Mouse (Mus musculus) stomach, embryonic 15.5 days (tissue): ENCODE data around the gene Adm2. TPM values are rescaled to one million over a fixed set of nuclear protein-coding genes. Genes with fewer than 3 reads are reported as not detected.
A peak's percentile ranks its signal among the peaks of the same experiment; 100 is the strongest.

Experiments
- ATAC-seq: fragments of 200-750 bp; cut with Nextera tagmentation; 2 replicates; pipeline ENCODE4 v1.8.0; 2017; ENCODE audit warnings: low read depth, moderate number of reproducible peaks, moderate TSS enrichment; ENCODE audit not compliant: insufficient read depth, low FRiP score
- H3K27ac ChIP-seq: fragments of 300-500 bp; sonication (generic); 2 replicates; pipeline ENCODE4 v1.5.1; 2015; ENCODE audit warnings: mild to moderate bottlenecking, inconsistent platforms
- H3K27me3 ChIP-seq: fragments of 300-500 bp; sonication (generic); replicated peaks from 2 replicates; pipeline ENCODE4 v1.6.1; 2015; ENCODE audit warnings: inconsistent platforms
- H3K36me3 ChIP-seq: fragments of 300-500 bp; sonication (generic); 2 replicates; pipeline ENCODE4 v1.6.1; 2015; ENCODE audit warnings: inconsistent platforms
- H3K4me1 ChIP-seq: fragments of 300-500 bp; sonication (generic); 2 replicates; pipeline ENCODE4 v1.6.1; 2015; ENCODE audit warnings: inconsistent platforms
- H3K4me2 ChIP-seq: fragments of 300-500 bp; sonication (generic); 2 replicates; pipeline ENCODE4 v1.6.1; 2015; ENCODE audit warnings: mild to moderate bottlenecking, inconsistent platforms
- H3K4me3 ChIP-seq: fragments of 300-500 bp; sonication (generic); replicated peaks from 2 replicates; pipeline ENCODE4 v1.5.1; 2015; ENCODE audit warnings: inconsistent platforms
- H3K9ac ChIP-seq: fragments of 300-500 bp; sonication (generic); 2 replicates; pipeline ENCODE4 v1.6.1; 2015; ENCODE audit warnings: inconsistent platforms
- H3K9me3 ChIP-seq: fragments of 300-500 bp; sonication (generic); 2 replicates; pipeline ENCODE4 v1.6.1; 2016; ENCODE audit warnings: inconsistent platforms
- WGBS: fragments of 180-500 bp; shearing (Covaris S2); methylation state at CpG from one replicate; pipeline ENCODE4 v1.1.7; 2015; 5-methylcytosine and 5-hydroxymethylcytosine counted together
- polyA plus RNA-seq: library from polyadenylated mRNA; unstranded; fragments of >200 nt; fragmentation: Nextera tagmentation; extraction: Ambion mirVana; gene quantifications from 2 replicates; pipeline ENCODE4 v1.2.1, GENCODE M21; 2015

Gene Adm2
- polyA plus RNA-seq, 1 experiment from 2014 or later = 0.76 TPM

DNA sequence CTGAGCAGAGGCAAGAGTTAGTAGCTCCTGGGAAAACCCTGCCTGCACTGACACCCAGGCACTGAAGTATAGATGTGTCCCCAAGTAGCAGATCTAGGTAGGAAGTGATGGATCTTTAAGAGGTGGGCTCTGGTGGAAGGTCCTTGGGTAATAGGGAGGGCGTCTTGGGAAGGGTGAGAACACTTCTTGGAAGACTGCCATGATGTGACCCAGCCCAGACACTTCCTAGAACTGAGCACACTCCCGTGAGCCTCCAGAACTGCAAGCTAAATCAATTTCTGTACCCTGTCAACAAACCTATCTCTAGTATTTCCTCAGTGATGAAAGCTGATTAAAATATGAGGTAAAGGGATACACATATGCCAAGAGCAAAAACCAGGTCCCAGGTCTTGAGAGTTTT is 29.7 kb upstream of the Adm2 start:
- 50% methylated on average over 2 of the region's 2 CpGs for WGBS
- Histone ChIP-seq H3K27me3 (no peaks in the 10 kb centered on the region), H3K9ac (no peak overlapping the region), H3K4me1 (no peaks in the 10 kb centered on the region), H3K36me3 (peaks cover 63% of the 10 kb centered on the region), H3K27ac (no peak overlapping the region), H3K4me2 (no peak overlapping the region), H3K9me3 (no peaks in the 10 kb centered on the region), H3K4me3 (no peak overlapping the region)
- ATAC-seq = no peak

DNA sequence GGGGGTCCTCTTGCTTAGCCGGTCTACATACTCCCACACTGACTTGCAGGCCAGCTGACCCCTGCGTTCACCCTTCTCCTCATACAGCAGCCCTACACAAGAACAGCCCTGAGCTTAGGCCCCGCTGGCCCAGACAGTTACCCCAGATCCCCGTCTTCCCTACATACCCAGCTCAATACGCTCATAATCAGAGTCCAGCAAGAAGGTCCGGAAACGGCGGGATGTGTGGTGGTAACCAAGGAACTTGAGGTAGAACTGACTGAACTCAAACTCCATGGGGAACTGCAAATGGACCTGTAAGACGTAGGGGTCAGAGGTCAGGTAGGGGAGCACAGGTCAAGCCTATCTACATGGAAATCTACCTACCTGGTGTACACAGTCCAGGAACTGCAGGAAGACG is 28.7 kb upstream of the Adm2 start:
- Histone ChIP-seq H3K9ac (no peak overlapping the region), H3K27ac (no peak overlapping the region), H3K36me3 (peaks cover 58% of the 10 kb centered on the region), H3K4me2 (no peak overlapping the region), H3K27me3 (no peaks in the 10 kb centered on the region), H3K4me1 (no peaks in the 10 kb centered on the region), H3K9me3 (no peaks in the 10 kb centered on the region), H3K4me3 (no peak overlapping the region)
- ATAC-seq = no peak
- WGBS = 91% methylated on average over 10 of the region's 10 CpGs

DNA sequence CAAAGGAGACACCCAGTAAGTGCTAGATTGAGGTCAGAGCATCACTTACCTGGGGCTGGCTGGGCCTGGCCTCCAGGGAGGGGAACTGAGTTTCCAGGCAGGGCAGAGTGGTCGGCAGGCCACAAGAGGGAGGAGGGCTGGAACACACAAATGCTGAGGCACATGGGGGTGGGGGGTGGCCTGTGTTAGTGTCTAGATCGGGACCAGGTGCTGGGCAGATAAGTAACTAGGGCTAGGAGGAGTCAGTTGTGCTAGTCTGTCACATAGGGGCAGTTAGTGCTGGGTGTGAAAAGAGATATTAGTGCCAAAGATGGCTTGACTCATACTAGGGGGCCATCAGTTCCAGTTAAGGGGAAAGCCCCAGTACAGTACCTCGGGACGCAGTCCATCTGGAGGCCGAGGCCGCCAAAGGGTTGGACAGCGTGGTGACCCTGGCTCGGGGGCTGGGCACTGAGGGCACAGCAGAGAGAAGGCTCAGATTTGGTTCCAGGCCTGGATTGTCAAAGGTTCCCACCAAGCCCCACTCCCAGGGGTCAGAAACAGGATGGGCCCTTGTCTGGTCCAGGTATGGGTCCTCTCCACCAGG is 26.8 kb upstream of the Adm2 start:
- Histone ChIP-seq H3K27me3 (no peaks in the 10 kb centered on the region), H3K4me1 (no peaks in the 10 kb centered on the region), H3K4me2 (no peak overlapping the region), H3K4me3 (no peak overlapping the region), H3K9me3 (no peaks in the 10 kb centered on the region), H3K36me3 (peaks cover 58% of the 10 kb centered on the region), H3K27ac (no peak overlapping the region), H3K9ac (no peak overlapping the region)
- ATAC-seq = no peak
- 78% methylated on average over 8 of the region's 8 CpGs for WGBS

DNA sequence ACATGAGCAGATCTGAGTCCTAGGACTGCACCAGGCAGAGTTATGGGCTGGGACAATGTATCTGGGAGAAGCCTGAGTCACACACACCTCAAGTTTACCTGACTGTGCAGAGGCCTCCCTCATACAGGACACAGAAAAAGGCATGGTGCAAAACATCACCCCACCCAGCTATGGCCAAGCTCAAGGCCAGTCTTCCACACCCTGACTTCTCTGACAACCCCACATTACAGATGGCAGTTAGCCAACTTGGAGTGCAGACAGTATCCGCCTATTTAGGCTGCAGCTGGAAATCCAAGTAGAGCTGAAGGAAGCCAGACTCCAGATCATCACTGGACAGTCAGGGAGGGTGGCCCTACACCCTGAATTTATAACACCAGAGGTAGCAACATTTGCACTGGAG is 26.1 kb upstream of the Adm2 start:
- no peaks in the 10 kb centered on the region for H3K9me3 ChIP-seq

DNA sequence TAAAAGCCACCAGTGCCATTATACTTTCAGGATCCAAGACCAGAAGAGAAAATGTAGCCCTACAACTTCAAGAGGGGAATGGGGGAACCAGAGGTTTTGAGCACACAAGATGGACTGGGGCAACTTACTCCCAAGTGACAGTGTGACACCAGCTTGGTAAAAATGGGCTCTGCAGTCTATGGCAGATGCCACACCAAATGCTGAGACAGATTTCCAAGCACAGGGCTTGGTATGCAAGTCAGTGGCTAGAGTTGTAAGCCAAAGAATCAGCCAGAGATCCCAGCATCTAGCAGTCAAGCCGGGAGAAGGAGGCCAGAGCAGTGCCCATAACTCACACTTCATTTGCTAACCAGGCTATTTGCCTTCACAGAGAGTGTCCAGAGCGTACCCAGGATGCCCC is 24.8 kb upstream of the Adm2 start:
- Histone ChIP-seq H3K27me3 (no peaks in the 10 kb centered on the region), H3K4me1 (no peaks in the 10 kb centered on the region), H3K4me3 (no peak overlapping the region), H3K4me2 (no peak overlapping the region), H3K9me3 (no peaks in the 10 kb centered on the region), H3K27ac (no peak overlapping the region), H3K9ac (no peak overlapping the region), H3K36me3 (peaks cover 71% of the 10 kb centered on the region)
- ATAC-seq = no peak
- WGBS = 97% methylated on average over 2 of the region's 2 CpGs

More for the DNA sequence above, 26.1 kb upstream of the Adm2 start:
- no peaks in the 10 kb centered on the region for H3K27me3 ChIP-seq
- H3K27ac ChIP-seq = no peak overlapping the region
- no peaks in the 10 kb centered on the region for H3K4me1 ChIP-seq
- peaks cover 65% of the 10 kb centered on the region for H3K36me3 ChIP-seq
- ATAC-seq = peak; percentile 42
- 39% methylated on average over 1 of the region's 1 CpGs for WGBS
- H3K4me2 ChIP-seq = no peak overlapping the region
- no peak overlapping the region for H3K9ac ChIP-seq
- H3K4me3 ChIP-seq = no peak overlapping the region

DNA sequence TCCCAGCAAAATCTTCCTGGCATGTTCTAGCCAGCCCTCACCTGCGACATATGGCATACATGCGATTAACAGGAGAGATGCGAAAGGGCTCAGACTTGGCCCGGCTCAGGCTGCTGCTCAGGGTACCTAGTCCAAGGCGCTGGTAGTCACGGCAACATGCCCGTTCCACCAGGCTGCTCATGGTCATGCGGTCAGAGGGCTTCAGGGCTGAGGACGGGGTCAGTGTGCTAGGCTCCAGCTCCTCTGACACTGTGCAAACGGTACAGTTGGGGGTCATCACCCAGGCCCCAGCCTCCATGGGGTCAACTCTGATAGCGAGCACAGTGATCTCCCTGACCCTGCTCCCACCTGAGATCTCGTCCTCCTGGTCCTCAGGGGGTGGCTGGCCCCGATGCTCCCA is 22.3 kb upstream of the Adm2 start:
- Histone ChIP-seq H3K9me3 (no peaks in the 10 kb centered on the region), H3K4me1 (no peaks in the 10 kb centered on the region), H3K36me3 (peaks cover 68% of the 10 kb centered on the region), H3K27ac (no peak overlapping the region), H3K4me2 (no peak overlapping the region), H3K9ac (no peak overlapping the region), H3K27me3 (no peaks in the 10 kb centered on the region), H3K4me3 (no peak overlapping the region)
- ATAC-seq = no peak
- 89% methylated on average over 13 of the region's 13 CpGs for WGBS

DNA sequence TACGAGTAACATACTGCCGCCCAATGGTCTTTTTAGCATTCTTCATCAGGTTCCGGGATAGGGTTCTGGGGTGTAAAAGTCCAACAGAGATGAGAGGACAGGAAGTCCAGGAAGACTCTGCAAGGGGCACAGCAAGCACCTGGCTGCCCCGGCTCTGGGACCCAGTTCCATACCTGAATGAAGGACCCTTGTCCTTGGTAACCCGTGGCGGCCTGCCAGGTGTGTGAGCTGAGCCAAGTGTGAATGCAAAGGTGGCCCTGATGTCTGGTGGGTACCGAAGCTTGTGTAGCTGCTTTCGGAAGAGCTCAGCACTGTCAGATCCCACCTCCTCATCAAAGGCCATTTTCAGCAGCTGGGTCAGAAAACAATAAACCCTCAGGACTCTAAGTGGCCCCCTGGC is 21.9 kb upstream of the Adm2 start:
- no peak for ATAC-seq
- peaks cover 66% of the 10 kb centered on the region for H3K36me3 ChIP-seq
- WGBS = 94% methylated on average over 8 of the region's 8 CpGs

DNA sequence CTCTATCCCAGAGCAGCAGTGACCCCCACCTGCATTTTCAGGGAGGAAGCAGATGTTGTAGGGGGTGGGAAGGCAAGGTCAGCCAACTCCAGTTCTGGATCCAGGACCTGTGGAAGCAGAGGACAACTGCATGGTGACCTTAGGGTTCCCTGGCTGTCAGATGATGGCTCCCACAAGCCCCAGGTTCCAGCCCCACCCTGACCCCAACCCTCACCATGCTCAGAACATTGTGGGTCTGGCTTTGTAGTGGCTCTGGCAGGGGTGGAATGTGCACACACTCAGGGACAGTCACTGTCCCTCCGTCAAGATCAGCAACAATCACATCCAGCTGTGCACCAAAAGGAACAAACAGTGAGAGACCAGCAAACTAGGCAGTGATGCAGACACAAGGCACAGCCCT is 16.6 kb upstream of the Adm2 start:
- H3K4me2 ChIP-seq = no peak overlapping the region
- no peak overlapping the region for H3K4me3 ChIP-seq
- no peak overlapping the region for H3K27ac ChIP-seq
- no peak for ATAC-seq
- peaks cover 5% of the 10 kb centered on the region; the same call in 1 of the 2 replicates for H3K4me1 ChIP-seq
- 87% methylated on average over 1 of the region's 1 CpGs for WGBS
- H3K27me3 ChIP-seq = no peaks in the 10 kb centered on the region
- no peak overlapping the region for H3K9ac ChIP-seq
- H3K9me3 ChIP-seq = no peaks in the 10 kb centered on the region
- peaks cover 38% of the 10 kb centered on the region for H3K36me3 ChIP-seq

More for the DNA sequence above, 21.9 kb upstream of the Adm2 start:
- Histone ChIP-seq H3K27ac (no peak overlapping the region), H3K9ac (no peak overlapping the region), H3K27me3 (no peaks in the 10 kb centered on the region), H3K4me3 (no peak overlapping the region), H3K4me2 (no peak overlapping the region), H3K4me1 (no peaks in the 10 kb centered on the region), H3K9me3 (no peaks in the 10 kb centered on the region)

DNA sequence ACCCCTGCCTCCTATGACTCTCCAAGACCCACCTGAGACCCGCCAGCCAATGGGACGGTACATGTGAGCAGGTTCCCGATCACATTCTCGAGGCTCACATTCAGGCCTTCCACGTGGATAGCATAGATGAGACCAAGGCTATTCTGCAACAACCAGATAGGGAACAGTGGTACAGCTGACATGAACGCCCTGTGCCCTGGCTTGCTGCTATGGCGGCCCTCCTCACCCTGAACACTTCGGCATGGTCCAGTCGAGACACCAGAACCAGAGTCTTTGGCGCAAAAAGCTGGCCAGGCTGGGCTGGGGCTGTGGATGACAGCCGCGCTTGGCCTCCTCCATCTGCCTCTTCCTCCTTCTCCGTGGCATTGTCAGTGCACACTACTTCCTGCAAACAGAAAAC is 15.1 kb upstream of the Adm2 start:
- peaks cover 25% of the 10 kb centered on the region for H3K36me3 ChIP-seq
- no peak overlapping the region for H3K9ac ChIP-seq
- no peak for ATAC-seq
- WGBS = 88% methylated on average over 13 of the region's 13 CpGs
- H3K4me2 ChIP-seq = no peak overlapping the region
- H3K27me3 ChIP-seq = no peaks in the 10 kb centered on the region
- no peak overlapping the region for H3K4me3 ChIP-seq
- H3K9me3 ChIP-seq = no peaks in the 10 kb centered on the region
- peaks cover 7% of the 10 kb centered on the region; the same call in 1 of the 2 replicates for H3K4me1 ChIP-seq
- no peak overlapping the region for H3K27ac ChIP-seq

DNA sequence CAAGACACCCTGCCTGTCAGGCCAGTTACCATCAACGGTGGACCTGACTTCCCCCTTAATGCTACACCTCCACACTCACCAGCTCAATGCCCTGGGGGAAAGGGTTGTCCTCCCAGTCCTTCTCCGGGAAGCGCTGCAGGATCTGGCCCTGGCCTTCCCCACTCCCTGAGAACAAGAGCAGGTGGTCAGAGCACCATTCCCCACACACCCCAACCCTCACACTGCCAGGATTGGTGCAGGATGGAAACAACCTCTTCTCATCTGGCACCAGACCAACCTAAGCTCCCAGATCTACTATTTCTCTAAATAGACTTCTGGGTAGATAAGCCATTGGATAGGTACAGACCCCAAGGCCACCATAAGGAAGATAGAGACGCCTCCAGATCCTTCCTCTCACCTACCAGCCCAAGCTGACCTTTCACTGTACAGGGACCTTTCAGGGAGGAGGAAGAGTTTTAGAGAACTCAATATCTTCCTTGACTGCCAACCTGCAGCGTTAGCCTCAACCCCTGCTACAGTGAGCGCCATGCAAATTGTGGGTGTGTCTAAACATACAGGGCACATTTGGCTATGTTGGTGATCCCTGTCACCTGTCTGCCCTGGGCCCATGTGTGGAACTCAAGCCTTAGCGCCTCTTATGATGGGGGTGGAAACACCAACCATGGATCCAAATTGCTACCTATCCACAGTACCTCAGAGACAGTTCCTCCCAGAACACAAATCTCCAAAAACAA is 13.9 kb upstream of the Adm2 start:
- Histone ChIP-seq H3K4me3 (no peak overlapping the region), H3K9ac (no peak overlapping the region), H3K27me3 (no peaks in the 10 kb centered on the region), H3K27ac (0 out of 2 replicates have a peak overlapping the region, but pooled peaks have one; percentile 31), H3K9me3 (no peaks in the 10 kb centered on the region), H3K4me1 (peaks cover 17% of the 10 kb centered on the region), H3K4me2 (no peak overlapping the region), H3K36me3 (peaks cover 14% of the 10 kb centered on the region)
- 80% methylated on average over 7 of the region's 7 CpGs for WGBS
- peak; percentile 44; the same call in 1 of the 2 replicates for ATAC-seq

DNA sequence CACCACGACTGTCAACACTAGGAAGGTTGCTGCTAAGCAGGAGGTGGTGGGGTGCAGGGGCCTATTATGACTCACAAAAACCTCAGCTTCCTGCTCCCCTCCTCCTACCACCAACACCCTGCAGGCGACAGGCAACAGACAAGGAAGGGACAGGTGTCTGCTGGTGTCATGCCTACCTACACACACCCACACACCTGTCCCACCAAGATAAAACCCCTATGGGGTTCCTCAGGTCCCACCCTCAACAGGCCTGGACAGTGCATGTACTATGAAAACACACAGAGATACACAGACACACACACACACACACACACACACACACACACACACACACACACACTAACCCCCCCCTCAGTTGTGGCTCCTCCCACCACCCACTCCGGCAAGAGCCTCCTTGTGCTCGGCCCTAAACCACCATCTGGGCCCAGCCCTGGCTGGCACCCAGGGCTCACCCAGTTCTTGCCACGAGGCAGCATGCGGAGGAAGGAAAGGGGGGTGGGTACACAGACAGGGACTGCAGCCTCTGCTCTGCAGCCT is 12.5 kb upstream of the Adm2 start:
- Histone ChIP-seq H3K9me3 (no peaks in the 10 kb centered on the region), H3K27me3 (no peaks in the 10 kb centered on the region), H3K27ac (no peak overlapping the region), H3K4me3 (no peak overlapping the region), H3K9ac (no peak overlapping the region), H3K36me3 (peaks cover 4% of the 10 kb centered on the region), H3K4me1 (peaks cover 25% of the 10 kb centered on the region), H3K4me2 (no peak overlapping the region)
- WGBS = 62% methylated on average over 6 of the region's 6 CpGs
- no peak for ATAC-seq

DNA sequence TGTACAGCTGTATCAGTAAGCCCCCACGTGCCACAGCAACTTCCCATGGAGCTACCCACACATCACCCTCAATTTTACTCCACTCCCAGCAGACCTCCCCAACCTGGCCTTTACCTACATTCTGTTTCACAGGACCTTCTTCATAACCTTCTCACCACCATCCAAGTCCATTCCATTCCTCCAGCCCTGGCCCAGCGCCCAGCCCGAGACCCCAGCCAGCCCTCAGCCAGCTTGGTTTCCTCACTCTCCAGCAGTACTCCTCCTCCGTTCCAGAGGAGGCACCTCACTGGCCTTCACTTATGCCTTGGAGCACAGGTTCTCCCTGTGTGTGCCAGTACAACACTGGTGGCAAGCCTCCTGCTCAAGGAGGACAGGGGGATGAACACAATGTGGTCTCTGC is 9.2 kb upstream of the Adm2 start:
- no peak overlapping the region; the same call in 1 of the 2 replicates for H3K4me2 ChIP-seq
- no peaks in the 10 kb centered on the region for H3K27me3 ChIP-seq
- no peak overlapping the region for H3K4me3 ChIP-seq
- H3K9me3 ChIP-seq = no peaks in the 10 kb centered on the region
- WGBS = 62% methylated on average over 4 of the region's 4 CpGs
- H3K9ac ChIP-seq = no peak overlapping the region
- H3K4me1 ChIP-seq = peaks cover 25% of the 10 kb centered on the region
- no peaks in the 10 kb centered on the region for H3K36me3 ChIP-seq
- no peak overlapping the region for H3K27ac ChIP-seq
- ATAC-seq = no peak
